Mouse (Mus musculus): ENCODE data around the gene Acot6. TPM values are rescaled to one million over a fixed set of nuclear protein-coding genes. Genes with fewer than 3 reads are reported as not detected.

Gene Acot6
- polyA plus RNA-seq, 1 experiment: 0.78 TPM

DNA sequence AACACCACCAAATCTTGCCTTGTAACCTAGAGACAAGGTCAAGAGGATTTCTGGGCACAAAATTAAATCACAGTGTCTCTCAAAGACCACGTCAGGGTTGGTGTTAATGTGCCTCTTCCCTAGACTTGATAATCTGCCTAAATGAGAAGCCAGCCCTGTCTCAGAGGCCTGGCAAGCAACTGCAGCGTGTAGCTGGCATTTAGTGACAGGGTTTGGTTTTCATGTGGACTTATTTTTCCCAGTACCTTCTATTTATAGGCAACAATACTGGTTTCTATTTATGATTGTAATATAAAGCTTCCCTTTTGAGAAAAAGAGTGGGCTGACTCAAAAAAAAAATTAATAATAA, 55.0 kb downstream of the Acot6 start:
- H3K36me3 ChIP-seq (ENCODE audit: control insufficient read depth, insufficient read depth, low read length, poor library complexity, severe bottlenecking): peaks cover 35% of the 10 kb centered on the region
- no peak overlapping the region for H3K4me3 ChIP-seq (ENCODE audit: low read depth, low read length)
- peaks cover 2% of the 10 kb centered on the region for H3K4me1 ChIP-seq (ENCODE audit: control insufficient read depth, insufficient read depth, low read length)
- no peak for TF ChIP-seq POLR2A (IDR thresholded peaks at IDR 0.05; ENCODE audit: insufficient read depth, low read length)
- no peak for TF ChIP-seq EP300 (IDR thresholded peaks at IDR 0.05; ENCODE audit: insufficient read depth, low read depth, low read length)
- TF ChIP-seq CTCF (IDR thresholded peaks at IDR 0.05; ENCODE audit: low read depth, low read length): no peak
- no peak overlapping the region for H3K27ac ChIP-seq (ENCODE audit: insufficient read depth, low read length)
- no peak overlapping the region for H3K9ac ChIP-seq (ENCODE audit: low read depth, poor library complexity, severe bottlenecking)
- no peaks in the 10 kb centered on the region for H3K27me3 ChIP-seq (ENCODE audit: control insufficient read depth, insufficient read depth, low read length, poor library complexity, severe bottlenecking)
- no peaks in the 10 kb centered on the region for H3K9me3 ChIP-seq (replicated peaks; ENCODE audit: control insufficient read depth, insufficient read depth, low read length, poor library complexity, severe bottlenecking)

DNA sequence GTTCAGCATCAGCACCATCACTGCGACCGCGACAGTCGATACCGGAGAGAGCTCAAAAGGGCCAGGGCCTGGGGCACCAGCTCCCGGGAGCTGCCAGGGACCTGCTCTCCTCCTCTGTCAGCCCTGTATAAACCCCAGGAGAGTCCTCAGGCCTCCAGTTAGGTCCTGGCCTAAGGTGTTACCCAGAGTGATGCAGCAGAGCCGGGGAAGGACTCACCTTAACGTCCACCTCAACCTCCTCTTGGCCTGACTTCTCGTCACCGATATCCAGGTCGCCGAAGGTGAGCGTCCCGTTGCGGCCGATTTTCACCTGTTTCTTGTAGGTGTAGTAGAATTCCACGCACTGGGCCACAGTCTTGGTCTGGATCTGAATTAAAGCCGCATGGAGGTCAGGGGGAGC, 55.8 kb downstream of the Acot6 start:
- no peaks in the 10 kb centered on the region for H3K9me3 ChIP-seq (replicated peaks; ENCODE audit: control insufficient read depth, insufficient read depth, low read length, poor library complexity, severe bottlenecking)
- TF ChIP-seq CTCF (IDR thresholded peaks at IDR 0.05; ENCODE audit: low read depth, low read length) (no peak), POLR2A (IDR thresholded peaks at IDR 0.05; ENCODE audit: insufficient read depth, low read length) (no peak), EP300 (IDR thresholded peaks at IDR 0.05; ENCODE audit: insufficient read depth, low read depth, low read length) (no peak)
- no peak overlapping the region for H3K9ac ChIP-seq (ENCODE audit: low read depth, poor library complexity, severe bottlenecking)
- no peak overlapping the region for H3K4me3 ChIP-seq (ENCODE audit: low read depth, low read length)
- H3K27ac ChIP-seq (ENCODE audit: insufficient read depth, low read length): no peak overlapping the region
- H3K27me3 ChIP-seq (ENCODE audit: control insufficient read depth, insufficient read depth, low read length, poor library complexity, severe bottlenecking): no peaks in the 10 kb centered on the region
- H3K36me3 ChIP-seq (ENCODE audit: control insufficient read depth, insufficient read depth, low read length, poor library complexity, severe bottlenecking): peaks cover 35% of the 10 kb centered on the region
- peaks cover 2% of the 10 kb centered on the region for H3K4me1 ChIP-seq (ENCODE audit: control insufficient read depth, insufficient read depth, low read length)

DNA sequence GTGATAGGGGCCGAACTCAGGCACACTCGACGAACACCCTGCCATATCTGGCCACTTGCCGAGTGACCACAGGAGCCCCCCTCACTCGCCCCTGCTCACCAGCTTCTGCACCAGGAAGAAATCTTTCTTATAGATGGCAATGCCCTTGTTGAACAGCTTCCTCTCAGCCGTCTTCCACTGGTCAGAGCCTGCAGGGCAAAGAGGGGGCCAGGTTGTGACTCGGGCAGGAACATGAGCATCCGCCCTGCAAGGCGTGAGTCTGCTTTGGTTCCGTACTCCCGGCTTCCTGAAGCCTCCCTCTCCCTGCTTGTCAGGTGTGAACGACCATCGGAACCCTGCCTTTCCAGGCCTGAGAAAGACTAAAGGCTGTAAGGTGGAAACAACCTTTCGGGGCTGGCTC, 57.7 kb downstream of the Acot6 start:
- Histone ChIP-seq H3K36me3 (ENCODE audit: control insufficient read depth, insufficient read depth, low read length, poor library complexity, severe bottlenecking) (peaks cover 26% of the 10 kb centered on the region), H3K4me1 (ENCODE audit: control insufficient read depth, insufficient read depth, low read length) (no peaks in the 10 kb centered on the region), H3K27ac (ENCODE audit: insufficient read depth, low read length) (no peak overlapping the region), H3K27me3 (ENCODE audit: control insufficient read depth, insufficient read depth, low read length, poor library complexity, severe bottlenecking) (no peaks in the 10 kb centered on the region), H3K9me3 (replicated peaks; ENCODE audit: control insufficient read depth, insufficient read depth, low read length, poor library complexity, severe bottlenecking) (no peaks in the 10 kb centered on the region), H3K9ac (ENCODE audit: low read depth, poor library complexity, severe bottlenecking) (no peak overlapping the region), H3K4me3 (ENCODE audit: low read depth, low read length) (no peak overlapping the region)
- TF ChIP-seq EP300 (IDR thresholded peaks at IDR 0.05; ENCODE audit: insufficient read depth, low read depth, low read length) (no peak), CTCF (IDR thresholded peaks at IDR 0.05; ENCODE audit: low read depth, low read length) (no peak), POLR2A (IDR thresholded peaks at IDR 0.05; ENCODE audit: insufficient read depth, low read length) (no peak)

DNA sequence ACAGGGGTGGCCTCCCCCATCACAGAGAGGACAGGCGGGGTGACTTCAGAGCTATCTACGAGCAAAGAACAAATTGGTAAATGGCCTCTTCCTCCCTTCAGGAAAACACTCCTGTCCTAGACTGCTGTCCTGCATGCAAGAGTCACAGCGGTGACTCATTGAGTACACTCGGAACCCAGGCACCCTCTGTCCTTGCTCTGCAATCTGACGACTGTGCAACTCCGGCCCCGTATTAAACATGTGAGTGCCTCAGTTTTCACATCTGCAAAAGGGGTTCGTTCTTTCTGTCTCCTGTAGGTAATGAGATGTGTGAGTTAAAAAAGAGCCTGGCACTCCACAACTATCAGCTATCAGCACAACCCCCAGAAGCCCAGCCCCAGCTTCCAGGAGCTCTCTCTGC, 60.0 kb downstream of the Acot6 start:
- peaks cover 26% of the 10 kb centered on the region for H3K36me3 ChIP-seq (ENCODE audit: control insufficient read depth, insufficient read depth, low read length, poor library complexity, severe bottlenecking)
- no peak overlapping the region for H3K4me3 ChIP-seq (ENCODE audit: low read depth, low read length)
- H3K27me3 ChIP-seq (ENCODE audit: control insufficient read depth, insufficient read depth, low read length, poor library complexity, severe bottlenecking): no peaks in the 10 kb centered on the region
- no peaks in the 10 kb centered on the region for H3K4me1 ChIP-seq (ENCODE audit: control insufficient read depth, insufficient read depth, low read length)
- H3K9me3 ChIP-seq (replicated peaks; ENCODE audit: control insufficient read depth, insufficient read depth, low read length, poor library complexity, severe bottlenecking): no peaks in the 10 kb centered on the region
- H3K9ac ChIP-seq (ENCODE audit: low read depth, poor library complexity, severe bottlenecking): no peak overlapping the region
- H3K27ac ChIP-seq (ENCODE audit: insufficient read depth, low read length): no peak overlapping the region
- no peak for TF ChIP-seq POLR2A (IDR thresholded peaks at IDR 0.05; ENCODE audit: insufficient read depth, low read length)
- no peak for TF ChIP-seq CTCF (IDR thresholded peaks at IDR 0.05; ENCODE audit: low read depth, low read length)
- TF ChIP-seq EP300 (IDR thresholded peaks at IDR 0.05; ENCODE audit: insufficient read depth, low read depth, low read length): no peak

Other genes with a start within 250 kb of the Acot6 start
- gene Numb, start 178.7 kb upstream of the Acot6 start, polyA plus RNA-seq (2011; ENCODE audit: insufficient read depth, insufficient read length, low read depth, missing spikeins): 43.5 and 47.3 TPM in 2 replicates
- gene Riox1, start 150.0 kb upstream of the Acot6 start, polyA plus RNA-seq (2011; ENCODE audit: insufficient read depth, insufficient read length, low read depth, missing spikeins): 13.0 and 13.7 TPM in 2 replicates
- not detected in 2 replicates for gene Heatr4, start 115.8 kb upstream of the Acot6 start, polyA plus RNA-seq (2011; ENCODE audit: insufficient read depth, insufficient read length, low read depth, missing spikeins)
- gene Acot2, start 112.8 kb upstream of the Acot6 start, polyA plus RNA-seq (2011; ENCODE audit: insufficient read depth, insufficient read length, low read depth, missing spikeins): 6.5 and 6.7 TPM in 2 replicates
- 36.4 and 48.7 TPM in 2 replicates for gene Acot1, start 91.2 kb upstream of the Acot6 start, polyA plus RNA-seq (2011; ENCODE audit: insufficient read depth, insufficient read length, low read depth, missing spikeins)
- 0.21 and 0.39 TPM in 2 replicates for gene Acot4, start 62.3 kb upstream of the Acot6 start, polyA plus RNA-seq (2011; ENCODE audit: insufficient read depth, insufficient read length, low read depth, missing spikeins)
- gene Gm49366, start 61.7 kb upstream of the Acot6 start, polyA plus RNA-seq (2011; ENCODE audit: insufficient read depth, insufficient read length, low read depth, missing spikeins): not detected in 2 replicates
- gene Acot3, start 48.5 kb upstream of the Acot6 start, polyA plus RNA-seq (2011; ENCODE audit: insufficient read depth, insufficient read length, low read depth, missing spikeins): not detected in 2 replicates
- not detected in 2 replicates for gene Acot5, start 31.3 kb upstream of the Acot6 start, polyA plus RNA-seq (2011; ENCODE audit: insufficient read depth, insufficient read length, low read depth, missing spikeins)
- 13.3 and 15.1 TPM in 2 replicates for gene Dnal1, start 13.7 kb downstream of the Acot6 start, polyA plus RNA-seq (2011; ENCODE audit: insufficient read depth, insufficient read length, low read depth, missing spikeins)
- 0.38 TPM in 1 of 2 replicates, not detected in the other for gene Pnma1, start 47.8 kb downstream of the Acot6 start, polyA plus RNA-seq (2011; ENCODE audit: insufficient read depth, insufficient read length, low read depth, missing spikeins)
- gene Elmsan1, start 118.2 kb downstream of the Acot6 start, polyA plus RNA-seq (2011; ENCODE audit: insufficient read depth, insufficient read length, low read depth, missing spikeins): 28.3 and 30.1 TPM in 2 replicates
- 28.1 and 31.2 TPM in 2 replicates for gene Ptgr2, start 184.6 kb downstream of the Acot6 start, polyA plus RNA-seq (2011; ENCODE audit: insufficient read depth, insufficient read length, low read depth, missing spikeins)
- gene Zfp410, start 216.2 kb downstream of the Acot6 start, polyA plus RNA-seq (2011; ENCODE audit: insufficient read depth, insufficient read length, low read depth, missing spikeins): 37.3 and 41.7 TPM in 2 replicates

Measured in ES-Bruce4 (cell line).